Mouse (Mus musculus) T-helper 2 cell (primary cell): ENCODE measurements around the gene Jade2.

Experiments
- in situ Hi-C: fragments of 300-600 bp; cut with MboI, MseI; formaldehyde crosslinking; loops from one replicate; pipeline ENCODE4 v1.15.1; 2025; ENCODE audit warnings: high pct_unique_total_duplicates

Jade2 gene

GRCm38 (mm10) chr11:51800634-51801325 is 56.7 kb downstream of the Jade2 start:
- in situ Hi-C loops = loop anchor here (25.0 kb wide), 1 partner anchor 187 kb away; no protein-coding TSS in a partner anchor

- in situ Hi-C loops = no loop called here
Measured at GRCm38 (mm10) chr11:51796272-51796671, 61.2 kb downstream of the Jade2 start.

- in situ Hi-C loops = no loop called here
Measured at GRCm38 (mm10) chr11:51790662-51791061, 66.8 kb downstream of the Jade2 start.

GRCm38 (mm10) chr11:51789735-51790134 is 67.7 kb downstream of the Jade2 start:
- in situ Hi-C loops = loop anchor here (5.0 kb wide), 1 partner anchor 42 kb away; no protein-coding TSS in a partner anchor

- in situ Hi-C loops = loop anchor here (5.0 kb wide), 1 partner anchor 39 kb away; no protein-coding TSS in a partner anchor
Measured at GRCm38 (mm10) chr11:51785926-51786325, 71.5 kb downstream of the Jade2 start.

GRCm38 (mm10) chr11:51782721-51783120 is 74.7 kb downstream of the Jade2 start:
- in situ Hi-C loops = no loop called here

- in situ Hi-C loops = no loop called here
Measured at GRCm38 (mm10) chr11:51780773-51781267, 76.6 kb downstream of the Jade2 start.

GRCm38 (mm10) chr11:51777478-51777877 is 80.0 kb downstream of the Jade2 start:
- in situ Hi-C loops = no loop called here

GRCm38 (mm10) chr11:51775507-51775906 is 81.9 kb downstream of the Jade2 start:
- in situ Hi-C loops = no loop called here

GRCm38 (mm10) chr11:51768296-51768695 is 89.2 kb downstream of the Jade2 start:
- in situ Hi-C loops = no loop called here

- in situ Hi-C loops = no loop called here
Measured at GRCm38 (mm10) chr11:51767579-51768220, 89.8 kb downstream of the Jade2 start.

GRCm38 (mm10) chr11:51764816-51765215 is 92.6 kb downstream of the Jade2 start:
- in situ Hi-C loops = no loop called here

- in situ Hi-C loops = no loop called here
Measured at GRCm38 (mm10) chr11:51763955-51764354, 93.5 kb downstream of the Jade2 start.
